Mouse (Mus musculus) liver, embryonic 14.5 days (tissue): ENCODE data around the gene Gpx5. TPM values are rescaled to one million over a fixed set of nuclear protein-coding genes. Genes with fewer than 3 reads are reported as not detected.

ENCODE experiments used
- ATAC-seq: fragments of 200-750 bp; cut with Nextera tagmentation; 2 replicates; pipeline ENCODE4 v1.8.0; 2017; ENCODE audit warnings: moderate number of reproducible peaks, mild to moderate bottlenecking, moderate library complexity; ENCODE audit not compliant: insufficient read depth
- DNase-seq, 3 experiments: peaks; one replicate each; pipeline ENCODE4 v3.0.0-alpha.2; 2012 to 2013; ENCODE audit warnings: low read depth in 3 of 3, low spot score in 3 of 3
- H3K27ac ChIP-seq: fragments of 300-500 bp; sonication (generic); 2 replicates; pipeline ENCODE4 v1.5.1; 2014; ENCODE audit warnings: moderate library complexity, mild to moderate bottlenecking, control low read depth, inconsistent platforms
- H3K27me3 ChIP-seq: fragments of 300-500 bp; sonication (generic); 2 replicates; pipeline ENCODE4 v1.6.1; 2014; ENCODE audit warnings: mild to moderate bottlenecking, low read length, moderate library complexity; ENCODE audit not compliant: control insufficient read depth, insufficient read depth
- H3K36me3 ChIP-seq: fragments of 300-500 bp; sonication (generic); replicated peaks from 2 replicates; pipeline ENCODE4 v1.6.1; 2014; ENCODE audit warnings: low read depth; ENCODE audit not compliant: control insufficient read depth, insufficient read depth
- H3K4me1 ChIP-seq, 2 experiments: fragments of 200-500 bp in 1 of 2; fragments of 300-500 bp in 1 of 2; sonication (generic) in 1 of 2; replicated peaks; 2 replicates each; pipeline ENCODE4 v1.6.1; 2012 to 2014; ENCODE audit warnings: antibody characterized with exemption in 1 of 2, inconsistent platforms in 1 of 2, low read length in 1 of 2; ENCODE audit not compliant: control insufficient read depth in 2 of 2, insufficient read depth in 2 of 2
- H3K4me2 ChIP-seq: fragments of 300-500 bp; sonication (generic); 2 replicates; pipeline ENCODE4 v1.6.1; 2014; ENCODE audit warnings: low read depth, mild to moderate bottlenecking, control low read depth, moderate library complexity
- H3K4me3 ChIP-seq, 2 experiments: fragments of 200-500 bp in 1 of 2; fragments of 300-500 bp in 1 of 2; sonication (generic) in 1 of 2; 2 replicates each; pipeline ENCODE4 v1.5.1; 2012 to 2014; ENCODE audit warnings: low read depth in 2 of 2, low read length in 2 of 2, mild to moderate bottlenecking in 2 of 2, control low read depth in 1 of 2, inconsistent platforms in 1 of 2, moderate library complexity in 1 of 2; ENCODE audit not compliant: insufficient read depth in 1 of 2
- H3K9ac ChIP-seq: fragments of 300-500 bp; sonication (generic); replicated peaks from 2 replicates; pipeline ENCODE4 v1.6.1; 2014; ENCODE audit warnings: mild to moderate bottlenecking, control low read depth, moderate library complexity
- H3K9me3 ChIP-seq: fragments of 300-500 bp; sonication (generic); 2 replicates; pipeline ENCODE4 v1.6.1; 2016; ENCODE audit warnings: low read length, mixed read lengths; ENCODE audit not compliant: control insufficient read depth
- CTCF ChIP-seq: IDR thresholded peaks from 2 replicates; pipeline ENCODE4 v1.5.1; 2016; ENCODE audit warnings: antibody characterized with exemption, low read depth, control low read depth
- EP300 ChIP-seq: IDR thresholded peaks from 2 replicates; pipeline ENCODE4 v1.6.1; 2016; ENCODE audit warnings: antibody characterized with exemption, low read depth
- WGBS: fragments of 180-500 bp; shearing (Covaris S2); extraction: QIAGEN DNeasy Blood & Tissue Kit; methylation state at CpG from one replicate; pipeline ENCODE4 v1.1.7; 2014; ENCODE audit not compliant: insufficient replicate concordance; 5-methylcytosine and 5-hydroxymethylcytosine counted together
- polyA plus RNA-seq, 2 experiments: library from polyadenylated mRNA; depleted of rRNA in 1 of 2; stranded (reverse) in 1 of 2; unstranded in 1 of 2; fragments of >200 nt; fragmentation: Nextera tagmentation in 1 of 2; extraction: Ambion mirVana in 1 of 2; gene quantifications; 2 replicates each; pipeline versions ENCODE4 v1.2.1 to v1.2.3; 2012 to 2014

The Gpx5 gene
- polyA plus RNA-seq, 2 experiments: not detected

GRCm38 (mm10) chr13:21279076-21279475, 13.5 kb downstream of the Gpx5 start:
- peaks cover 4 to 15% of the 10 kb centered on the region in 2 experiments; a peak in 3 of 4 replicates for H3K4me1 ChIP-seq
- ATAC-seq (no peak), DNase-seq (no peak)
- peak overlapping the region; percentile 60 for H3K9ac ChIP-seq
- TF ChIP-seq CTCF (no peak), EP300 (no peak)
- no peak overlapping the region for H3K27ac ChIP-seq
- peak overlapping the region; percentile 65 to 76 for H3K4me3 ChIP-seq
- H3K4me2 ChIP-seq: peak overlapping the region; percentile 90
- H3K36me3 ChIP-seq: no peaks in the 10 kb centered on the region
- WGBS: 1% methylated on average over 8 of the region's 8 CpGs
- H3K9me3 ChIP-seq: no peaks in the 10 kb centered on the region
- no peaks in the 10 kb centered on the region; the same call in 1 of the 2 replicates for H3K27me3 ChIP-seq

DNA sequence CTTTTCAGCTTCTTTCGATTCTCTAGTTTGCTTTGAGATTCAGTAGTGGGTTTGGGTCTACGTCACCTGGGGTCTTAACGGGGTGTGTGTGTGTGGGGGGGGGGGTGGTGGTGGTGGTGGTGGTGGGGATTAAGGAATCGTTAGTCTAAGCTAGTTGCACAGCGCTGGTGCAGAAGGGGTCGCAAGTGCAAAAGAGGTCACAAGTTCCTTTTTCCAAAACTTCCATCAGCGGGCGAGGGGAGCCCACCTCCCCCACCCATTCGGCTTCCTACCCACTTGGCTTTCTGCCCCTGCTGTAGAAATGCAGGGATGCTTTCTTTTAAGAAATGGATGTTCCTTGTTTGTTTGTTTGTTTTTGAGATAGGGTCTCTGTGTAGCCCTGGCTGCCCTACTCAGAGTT, 16.0 kb downstream of the Gpx5 start:
- H3K27me3 ChIP-seq: no peaks in the 10 kb centered on the region; the same call in none of the 2 replicates
- H3K27ac ChIP-seq: no peak overlapping the region
- peak overlapping the region; percentile 56 to 97 for H3K4me3 ChIP-seq
- H3K4me1 ChIP-seq: peaks cover 6 to 17% of the 10 kb centered on the region in 2 experiments; a peak in 3 of 4 replicates
- peak overlapping the region; percentile 3; the same call in 1 of the 2 replicates for H3K9ac ChIP-seq
- DNase-seq: no peak
- no peaks in the 10 kb centered on the region for H3K36me3 ChIP-seq
- no peaks in the 10 kb centered on the region for H3K9me3 ChIP-seq
- no peak for ATAC-seq
- H3K4me2 ChIP-seq: peak overlapping the region; percentile 88
- TF ChIP-seq EP300: no peak
- under 1% methylated on average over 9 of the region's 9 CpGs for WGBS

DNA sequence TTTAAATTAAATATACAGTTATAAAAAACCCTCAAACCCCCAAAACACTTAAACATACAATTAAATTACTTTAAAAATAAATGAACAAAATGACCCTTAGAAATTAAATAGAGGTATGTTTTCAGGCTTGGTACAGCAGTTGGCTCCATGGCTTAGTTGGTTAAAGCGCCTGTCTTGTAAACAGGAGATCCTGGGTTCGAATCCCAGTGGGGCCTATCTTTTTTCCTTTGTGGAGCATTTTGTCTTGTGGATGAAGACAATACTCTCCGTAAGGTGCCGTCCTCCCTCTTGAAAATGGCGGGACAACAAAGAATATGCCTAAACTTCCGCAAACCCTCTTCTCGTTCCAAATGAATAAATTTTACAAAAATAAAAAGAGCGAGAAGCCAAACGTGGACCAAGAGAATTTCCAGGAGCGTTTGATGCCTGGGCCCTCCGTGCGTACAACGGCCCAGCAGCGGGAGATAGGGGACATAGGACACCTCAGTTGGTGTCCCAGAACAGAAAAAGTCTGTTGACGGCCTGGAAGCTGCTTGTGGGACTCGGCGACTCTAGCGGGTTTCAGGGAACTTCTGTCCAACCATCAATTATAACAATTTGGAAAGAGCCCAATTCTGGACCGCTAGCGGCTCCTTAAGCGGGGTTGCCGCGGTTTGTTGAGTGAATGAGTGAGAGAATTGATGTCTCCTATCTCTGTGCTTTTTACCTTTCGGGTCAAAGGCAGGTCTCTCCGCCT, 16.5 kb downstream of the Gpx5 start:
- H3K9ac ChIP-seq: peak overlapping the region; percentile 3
- H3K9me3 ChIP-seq: no peaks in the 10 kb centered on the region
- peaks cover 6 to 17% of the 10 kb centered on the region in 2 experiments; a peak in 3 of 4 replicates for H3K4me1 ChIP-seq
- peak overlapping the region; percentile 88 for H3K4me2 ChIP-seq
- ATAC-seq: peak; percentile 75
- WGBS: under 1% methylated on average over 25 of the region's 25 CpGs
- H3K27me3 ChIP-seq: no peaks in the 10 kb centered on the region; the same call in none of the 2 replicates
- H3K36me3 ChIP-seq: no peaks in the 10 kb centered on the region
- TF ChIP-seq CTCF (no peak), EP300 (no peak)
- DNase-seq: peak; percentile 73 to 75 (median 74)
- H3K4me3 ChIP-seq: peak overlapping the region; percentile 56 to 97
- H3K27ac ChIP-seq: no peak overlapping the region

GRCm38 (mm10) chr13:21275021-21275814, 17.3 kb downstream of the Gpx5 start:
- Histone ChIP-seq H3K36me3 (no peaks in the 10 kb centered on the region), H3K9me3 (no peaks in the 10 kb centered on the region), H3K4me1 (peaks cover 6 to 17% of the 10 kb centered on the region in 2 experiments; a peak in 3 of 4 replicates), H3K9ac (peak overlapping the region; percentile 62), H3K27me3 (no peaks in the 10 kb centered on the region; the same call in none of the 2 replicates), H3K4me3 (peak overlapping the region; percentile 56 to 97), H3K4me2 (peak overlapping the region; percentile 88), H3K27ac (no peak overlapping the region)
- peak; percentile 58 for TF ChIP-seq CTCF
- no peak for TF ChIP-seq EP300
- ATAC-seq (peak; percentile 53; the same call in 1 of the 2 replicates), DNase-seq (no peak)
- 0% methylated on average over 29 of the region's 29 CpGs for WGBS

DNA sequence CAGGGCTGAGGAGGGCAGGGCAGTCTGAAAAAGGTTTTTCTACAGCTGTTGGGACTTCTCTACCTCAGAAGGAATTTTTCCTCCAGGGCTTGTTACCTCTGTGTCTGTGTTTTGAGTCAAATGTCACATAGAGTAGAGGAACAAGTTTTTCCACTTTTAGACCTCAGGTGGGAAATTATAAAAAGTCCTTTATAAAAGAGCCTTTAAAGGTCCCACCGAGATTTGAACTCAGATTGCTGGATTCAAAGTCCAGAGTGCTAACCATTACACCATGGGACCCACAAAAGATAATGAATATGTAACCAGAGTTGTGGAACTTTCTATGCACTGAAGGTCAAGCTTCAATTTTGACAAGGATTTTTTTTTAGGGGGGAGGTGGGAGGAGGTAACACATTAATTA, 24.3 kb downstream of the Gpx5 start:
- no peak for DNase-seq
- H3K4me1 ChIP-seq: peaks cover 0 to 12% of the 10 kb centered on the region in 2 experiments; a peak in 3 of 4 replicates
- no peaks in the 10 kb centered on the region for H3K36me3 ChIP-seq
- H3K9ac ChIP-seq: peak overlapping the region; percentile 18; the same call in 1 of the 2 replicates
- no peaks in the 10 kb centered on the region for H3K9me3 ChIP-seq
- no peaks in the 10 kb centered on the region; the same call in 1 of the 2 replicates for H3K27me3 ChIP-seq
- 0 out of 2 replicates have a peak, but pooled peaks have one; percentile 38 for ATAC-seq
- no peak for TF ChIP-seq CTCF
- H3K4me3 ChIP-seq: peak overlapping the region; percentile 21 to 42; a peak in 3 of 4 replicates
- 2% methylated on average over 1 of the region's 1 CpGs for WGBS
- H3K4me2 ChIP-seq: peak overlapping the region; percentile 49
- no peak overlapping the region for H3K27ac ChIP-seq
